Mouse (Mus musculus): ENCODE results near the gene Pmp22. TPM values are rescaled to one million over a fixed set of nuclear protein-coding genes. Genes with fewer than 3 reads are reported as not detected.

The Pmp22 gene
- polyA plus RNA-seq, 2 experiments, result 4.2 to 12.4 TPM

DNA sequence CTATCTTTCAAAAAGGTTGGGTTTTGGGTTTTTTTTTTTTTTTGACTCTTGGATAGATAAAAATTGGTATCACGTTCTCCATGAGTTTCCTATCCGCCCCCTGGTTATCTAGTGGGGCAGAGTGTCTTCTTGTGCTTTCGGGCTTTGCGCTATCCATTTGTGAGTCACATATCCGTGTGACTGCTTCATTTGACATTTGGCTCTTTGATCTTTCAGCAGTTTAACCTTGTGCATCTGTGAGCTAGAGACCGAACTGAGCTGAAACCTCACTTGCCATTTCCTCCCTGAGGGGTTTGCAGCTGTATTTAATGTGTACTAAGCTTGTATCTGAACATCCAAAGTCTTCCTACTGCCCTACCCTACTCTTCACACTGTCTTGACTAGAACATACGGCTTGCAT, 17.8 kb downstream of the Pmp22 start:
- no peak for ATAC-seq (ENCODE audit: insufficient read depth)
- H3K27ac ChIP-seq, result no peak overlapping the region
- H3K4me2 ChIP-seq (ENCODE audit: low read depth), result no peak overlapping the region
- no peaks in the 10 kb centered on the region for H3K27me3 ChIP-seq (ENCODE audit: control insufficient read depth, insufficient read depth, low read length)
- H3K9ac ChIP-seq (replicated peaks), result no peak overlapping the region
- H3K4me1 ChIP-seq (replicated peaks; ENCODE audit: control insufficient read depth in 2 of 2, insufficient read depth in 2 of 2, low read length in 1 of 2), result peaks cover 0 to 15% of the 10 kb centered on the region in 2 experiments; a peak in 2 of 4 replicates
- H3K9me3 ChIP-seq (ENCODE audit: control insufficient read depth, low read length), result no peaks in the 10 kb centered on the region
- WGBS (ENCODE audit: insufficient replicate concordance), result 28% methylated on average over 7 of the region's 7 CpGs
- no peaks in the 10 kb centered on the region for H3K36me3 ChIP-seq (replicated peaks; ENCODE audit: control insufficient read depth, insufficient read depth, low read depth)
- H3K4me3 ChIP-seq (ENCODE audit: insufficient read depth in 1 of 2, low read depth in 2 of 2, low read length in 2 of 2), result no peak overlapping the region
- DNase-seq (ENCODE audit: low read depth in 3 of 3, low spot score in 3 of 3), result no peak
- no peak for TF ChIP-seq EP300 (IDR thresholded peaks at IDR 0.05; ENCODE audit: low read depth)
- no peak for TF ChIP-seq CTCF (IDR thresholded peaks at IDR 0.05; ENCODE audit: low read depth)

DNA sequence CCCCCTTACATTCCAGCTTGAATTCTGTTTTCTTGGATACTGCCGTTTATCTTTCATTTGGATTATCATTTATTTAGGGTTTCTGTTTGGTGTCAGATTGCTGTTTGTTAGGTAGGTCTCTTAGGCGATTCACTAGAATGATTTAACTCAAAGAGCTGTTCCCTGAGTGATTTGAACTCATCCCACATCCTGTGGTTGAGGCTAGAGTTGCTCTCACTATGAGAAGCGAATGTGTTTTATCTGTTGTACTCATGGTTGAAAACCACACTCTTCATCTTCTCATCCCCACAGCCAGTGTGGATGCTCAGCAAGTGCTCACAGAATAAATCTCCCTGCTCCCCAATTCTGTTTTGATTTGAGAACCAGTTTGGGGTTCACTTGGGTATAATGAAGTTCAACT, 19.5 kb downstream of the Pmp22 start:
- H3K4me2 ChIP-seq (ENCODE audit: low read depth), result no peak overlapping the region
- no peak for TF ChIP-seq CTCF (IDR thresholded peaks at IDR 0.05; ENCODE audit: low read depth)
- no peak overlapping the region for H3K27ac ChIP-seq
- ATAC-seq (ENCODE audit: insufficient read depth) (no peak), DNase-seq (ENCODE audit: low read depth in 3 of 3, low spot score in 3 of 3) (no peak)
- no peaks in the 10 kb centered on the region for H3K27me3 ChIP-seq (ENCODE audit: control insufficient read depth, insufficient read depth, low read length)
- no peaks in the 10 kb centered on the region for H3K36me3 ChIP-seq (replicated peaks; ENCODE audit: control insufficient read depth, insufficient read depth, low read depth)
- H3K4me1 ChIP-seq (replicated peaks; ENCODE audit: control insufficient read depth in 2 of 2, insufficient read depth in 2 of 2, low read length in 1 of 2), result peaks cover 0 to 12% of the 10 kb centered on the region in 2 experiments; a peak in 2 of 4 replicates
- no peak overlapping the region for H3K9ac ChIP-seq (replicated peaks)
- 41% methylated on average over 3 of the region's 3 CpGs for WGBS (ENCODE audit: insufficient replicate concordance)
- no peaks in the 10 kb centered on the region for H3K9me3 ChIP-seq (ENCODE audit: control insufficient read depth, low read length)
- no peak overlapping the region for H3K4me3 ChIP-seq (ENCODE audit: insufficient read depth in 1 of 2, low read depth in 2 of 2, low read length in 2 of 2)

DNA sequence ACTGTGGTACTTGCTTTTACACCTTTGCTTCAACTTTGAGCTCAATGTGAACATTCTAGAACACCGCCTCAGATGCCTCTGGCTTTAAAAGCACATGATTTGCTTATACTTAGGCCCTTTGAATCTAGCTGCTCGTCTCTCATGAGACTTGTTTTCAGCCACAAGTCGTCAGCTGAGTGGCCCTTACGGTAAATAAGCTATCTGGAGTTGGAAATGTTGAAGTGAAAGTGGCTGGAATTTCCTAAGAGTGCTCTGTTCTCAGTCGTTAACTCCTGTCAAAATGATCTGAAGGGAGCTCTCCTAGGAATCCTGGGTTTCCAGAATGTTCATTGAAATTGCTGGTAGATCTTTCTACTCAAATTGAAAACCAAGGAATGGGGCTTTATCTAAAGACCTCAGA, 23.1 kb downstream of the Pmp22 start:
- DNase-seq (ENCODE audit: low read depth in 3 of 3, low spot score in 3 of 3), result no peak
- no peaks in the 10 kb centered on the region for H3K9me3 ChIP-seq (ENCODE audit: control insufficient read depth, low read length)
- H3K4me2 ChIP-seq (ENCODE audit: low read depth), result no peak overlapping the region
- no peaks in the 10 kb centered on the region for H3K27me3 ChIP-seq (ENCODE audit: control insufficient read depth, insufficient read depth, low read length)
- TF ChIP-seq CTCF (IDR thresholded peaks at IDR 0.05; ENCODE audit: low read depth), result no peak
- no peak for TF ChIP-seq EP300 (IDR thresholded peaks at IDR 0.05; ENCODE audit: low read depth)
- H3K36me3 ChIP-seq (replicated peaks; ENCODE audit: control insufficient read depth, insufficient read depth, low read depth), result no peaks in the 10 kb centered on the region
- H3K9ac ChIP-seq (replicated peaks), result no peak overlapping the region
- 51% methylated on average over 5 of the region's 5 CpGs for WGBS (ENCODE audit: insufficient replicate concordance)
- H3K27ac ChIP-seq, result no peak overlapping the region
- H3K4me1 ChIP-seq (replicated peaks; ENCODE audit: control insufficient read depth in 2 of 2, insufficient read depth in 2 of 2, low read length in 1 of 2), result no peaks in the 10 kb centered on the region
- H3K4me3 ChIP-seq (ENCODE audit: insufficient read depth in 1 of 2, low read depth in 2 of 2, low read length in 2 of 2), result no peak overlapping the region
- no peak for ATAC-seq (ENCODE audit: insufficient read depth)

DNA sequence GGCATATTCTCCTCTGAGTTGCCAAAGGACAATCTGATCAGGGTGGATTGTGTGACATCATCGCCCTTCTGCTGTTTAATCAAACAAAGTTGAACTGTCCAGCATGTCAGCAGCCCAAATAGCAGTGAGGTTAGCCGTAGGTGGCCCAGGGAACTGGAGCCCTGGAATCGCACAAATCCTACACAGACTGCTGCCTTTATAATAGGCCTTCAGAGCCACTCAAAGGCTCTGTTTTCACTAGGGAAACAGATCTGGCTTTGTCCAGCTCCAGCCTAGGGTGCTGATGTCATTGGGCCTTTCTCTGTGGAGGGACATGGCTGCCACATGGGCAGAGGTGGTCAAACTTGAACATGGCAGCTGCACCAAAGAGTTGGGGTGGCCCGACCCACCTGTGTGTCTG, 28.3 kb downstream of the Pmp22 start:
- no peak for TF ChIP-seq CTCF (IDR thresholded peaks at IDR 0.05; ENCODE audit: low read depth)
- TF ChIP-seq EP300 (IDR thresholded peaks at IDR 0.05; ENCODE audit: low read depth), result no peak
- no peaks in the 10 kb centered on the region for H3K36me3 ChIP-seq (replicated peaks; ENCODE audit: control insufficient read depth, insufficient read depth, low read depth)
- H3K9me3 ChIP-seq (ENCODE audit: control insufficient read depth, low read length), result no peaks in the 10 kb centered on the region
- ATAC-seq (ENCODE audit: insufficient read depth), result no peak
- no peak overlapping the region for H3K4me3 ChIP-seq (ENCODE audit: insufficient read depth in 1 of 2, low read depth in 2 of 2, low read length in 2 of 2)
- H3K27me3 ChIP-seq (ENCODE audit: control insufficient read depth, insufficient read depth, low read length), result no peaks in the 10 kb centered on the region
- H3K9ac ChIP-seq (replicated peaks), result no peak overlapping the region
- 69% methylated on average over 4 of the region's 4 CpGs for WGBS (ENCODE audit: insufficient replicate concordance)
- H3K27ac ChIP-seq, result no peak overlapping the region
- no peak for DNase-seq (ENCODE audit: low read depth in 3 of 3, low spot score in 3 of 3)
- no peaks in the 10 kb centered on the region for H3K4me1 ChIP-seq (replicated peaks; ENCODE audit: control insufficient read depth in 2 of 2, insufficient read depth in 2 of 2, low read length in 1 of 2)
- H3K4me2 ChIP-seq (ENCODE audit: low read depth), result no peak overlapping the region

DNA sequence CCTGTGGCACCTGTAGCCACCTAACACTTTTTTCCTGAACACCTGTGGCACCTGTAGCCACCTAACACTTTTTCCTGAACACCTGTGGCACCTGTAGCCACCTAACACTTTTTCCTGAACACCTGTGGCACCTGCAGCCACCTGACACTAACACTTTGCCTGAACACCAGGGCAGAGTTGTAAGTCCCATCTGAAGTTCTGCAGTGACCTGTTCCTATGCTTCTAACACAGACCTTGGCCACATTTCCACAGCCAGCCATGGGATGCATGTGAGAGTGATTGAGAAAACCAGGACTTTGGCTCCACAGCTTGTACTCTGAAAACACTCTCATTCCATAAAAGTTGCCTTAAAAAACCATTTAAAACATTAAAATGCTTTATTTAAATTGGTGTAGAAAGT, 32.1 kb downstream of the Pmp22 start:
- Histone ChIP-seq H3K4me3 (ENCODE audit: insufficient read depth in 1 of 2, low read depth in 2 of 2, low read length in 2 of 2) (no peak overlapping the region), H3K4me2 (ENCODE audit: low read depth) (no peak overlapping the region), H3K27me3 (ENCODE audit: control insufficient read depth, insufficient read depth, low read length) (no peaks in the 10 kb centered on the region), H3K4me1 (replicated peaks; ENCODE audit: control insufficient read depth in 2 of 2, insufficient read depth in 2 of 2, low read length in 1 of 2) (no peaks in the 10 kb centered on the region), H3K36me3 (replicated peaks; ENCODE audit: control insufficient read depth, insufficient read depth, low read depth) (no peaks in the 10 kb centered on the region), H3K9me3 (ENCODE audit: control insufficient read depth, low read length) (no peaks in the 10 kb centered on the region), H3K27ac (no peak overlapping the region), H3K9ac (replicated peaks) (no peak overlapping the region)
- DNase-seq (ENCODE audit: low read depth in 3 of 3, low spot score in 3 of 3) (no peak), ATAC-seq (ENCODE audit: insufficient read depth) (no peak)
- TF ChIP-seq CTCF (IDR thresholded peaks at IDR 0.05; ENCODE audit: low read depth) (no peak), EP300 (IDR thresholded peaks at IDR 0.05; ENCODE audit: low read depth) (no peak)

DNA sequence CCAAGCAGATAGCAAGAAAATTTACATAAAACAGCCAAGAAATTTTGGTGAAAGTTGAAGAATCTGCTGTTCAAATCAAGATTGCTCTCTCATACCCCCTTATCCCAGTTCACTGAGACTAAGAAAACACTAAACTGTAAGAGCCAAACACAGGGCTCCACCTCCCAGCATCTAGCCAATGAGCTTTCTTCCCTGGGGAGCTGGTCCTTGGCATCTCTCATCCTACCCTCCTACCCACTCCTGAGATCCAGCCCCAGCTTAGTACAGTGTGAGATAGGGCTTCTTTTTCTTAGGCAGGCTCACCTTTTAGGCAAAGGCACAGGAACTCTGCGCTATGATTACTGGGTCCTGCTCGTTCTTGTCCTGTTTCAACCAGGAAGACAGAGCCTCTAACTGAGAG, 34.0 kb downstream of the Pmp22 start:
- no peak for ATAC-seq (ENCODE audit: insufficient read depth)
- Histone ChIP-seq H3K9ac (replicated peaks) (no peak overlapping the region), H3K4me1 (replicated peaks; ENCODE audit: control insufficient read depth in 2 of 2, insufficient read depth in 2 of 2, low read length in 1 of 2) (no peaks in the 10 kb centered on the region), H3K4me3 (ENCODE audit: insufficient read depth in 1 of 2, low read depth in 2 of 2, low read length in 2 of 2) (no peak overlapping the region), H3K4me2 (ENCODE audit: low read depth) (no peak overlapping the region), H3K27me3 (ENCODE audit: control insufficient read depth, insufficient read depth, low read length) (no peaks in the 10 kb centered on the region), H3K9me3 (ENCODE audit: control insufficient read depth, low read length) (no peaks in the 10 kb centered on the region), H3K27ac (no peak overlapping the region), H3K36me3 (replicated peaks; ENCODE audit: control insufficient read depth, insufficient read depth, low read depth) (no peaks in the 10 kb centered on the region)
- no peak for DNase-seq (ENCODE audit: low read depth in 3 of 3, low spot score in 3 of 3)
- WGBS (ENCODE audit: insufficient replicate concordance), result 55% methylated on average over 2 of the region's 2 CpGs
- TF ChIP-seq CTCF (IDR thresholded peaks at IDR 0.05; ENCODE audit: low read depth) (no peak), EP300 (IDR thresholded peaks at IDR 0.05; ENCODE audit: low read depth) (no peak)

Data from liver, embryonic 14.5 days (tissue).